Mouse (Mus musculus): ENCODE results near the gene Ogg1.

Gene Ogg1

DNA sequence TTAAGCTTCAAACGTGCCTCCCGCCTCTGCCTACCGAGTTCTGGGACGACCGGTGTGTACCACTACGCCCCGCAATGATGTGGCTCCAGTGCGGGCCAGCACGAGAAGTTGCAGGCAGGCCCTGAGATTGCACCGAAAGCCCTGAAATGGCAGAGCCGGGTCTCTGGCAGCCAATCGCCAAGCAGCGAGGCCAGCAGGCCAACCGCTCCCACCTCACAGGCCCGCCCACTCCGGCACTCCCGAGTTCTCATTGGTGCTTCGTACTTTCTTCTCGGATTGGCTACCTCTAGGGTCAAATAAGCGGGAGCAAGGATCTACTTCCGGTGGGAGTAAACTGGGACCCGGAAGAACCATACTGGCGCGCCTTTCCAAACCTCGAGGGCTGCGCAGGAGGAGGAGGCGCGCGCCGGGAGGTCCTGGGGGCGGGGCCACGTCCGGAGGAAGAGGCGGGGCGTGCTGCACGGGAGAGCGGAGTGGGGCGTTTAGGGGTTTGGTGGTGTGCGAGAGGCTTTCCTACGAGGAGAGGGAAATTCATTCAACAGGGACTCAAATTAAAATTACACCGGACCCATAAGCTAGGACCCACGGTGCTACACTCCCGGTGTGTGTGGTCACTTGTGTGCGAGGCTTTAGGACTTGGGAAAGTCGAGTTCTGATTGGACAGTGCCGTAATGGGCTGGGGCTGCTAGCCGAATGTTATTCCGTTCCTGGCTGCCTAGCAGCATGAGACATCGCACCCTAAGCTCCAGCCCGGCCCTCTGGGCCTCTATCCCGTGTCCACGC, at the start of gene Ogg1:
Ogg1 (plus strand) TSS at position 440 of the 783 bp plus-strand sequence.
- peak; percentile 95 to 98 for DNase-seq (ENCODE audit: low read depth in 1 of 2, low spot score in 2 of 2)

DNA sequence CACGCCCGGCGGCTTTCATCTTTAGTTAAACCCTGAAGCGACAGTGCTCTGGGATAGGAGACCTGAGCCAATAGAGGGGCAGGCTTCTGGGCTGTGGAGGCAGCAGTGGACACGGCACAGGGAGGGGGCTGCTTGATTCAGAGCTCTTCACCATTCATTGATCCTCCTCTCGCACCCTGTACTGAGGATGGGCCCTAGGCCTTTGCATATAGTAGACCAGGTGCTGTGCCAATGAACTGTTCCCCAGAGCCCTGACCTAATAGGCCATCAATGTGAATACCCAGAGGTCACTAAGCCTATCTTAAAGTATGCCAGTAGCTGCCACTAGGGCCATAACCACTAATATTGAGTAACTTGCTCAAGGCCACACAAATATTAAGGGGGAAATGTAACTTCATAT, 45.1 kb upstream of the Ogg1 start:
- no peak for DNase-seq (ENCODE audit: low read depth in 1 of 2, low spot score in 2 of 2)

GRCm38 (mm10) chr6:113282101-113282802, 44.5 kb upstream of the Ogg1 start, which contains the start of gene Cpne9:
Gene Cpne9, plus strand, starts transcription at chr6:113282307.
- DNase-seq (ENCODE audit: low read depth in 1 of 2, low spot score in 2 of 2) = no peak

DNA sequence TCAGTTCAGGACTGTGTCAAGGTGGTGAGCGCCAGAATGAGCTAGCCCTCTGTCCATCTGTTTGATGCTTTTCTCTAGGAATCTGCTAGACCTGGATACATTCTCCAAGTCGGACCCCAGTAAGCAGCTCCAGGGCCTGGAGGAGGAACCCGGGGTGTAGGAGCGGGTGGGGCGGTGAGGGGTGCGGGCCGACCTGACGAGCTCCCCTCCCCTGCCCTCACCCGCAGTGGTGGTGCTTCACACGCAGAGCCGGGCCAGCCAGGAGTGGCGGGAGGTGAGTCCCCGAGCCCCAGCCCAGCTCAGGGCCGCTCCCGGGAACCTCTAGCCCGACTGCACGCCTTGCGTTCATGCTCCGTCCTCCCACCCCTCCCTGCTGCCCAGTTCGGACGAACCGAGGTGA, 43.8 kb upstream of the Ogg1 start:
- DNase-seq (ENCODE audit: low read depth in 1 of 2, low spot score in 2 of 2) = no peak

DNA sequence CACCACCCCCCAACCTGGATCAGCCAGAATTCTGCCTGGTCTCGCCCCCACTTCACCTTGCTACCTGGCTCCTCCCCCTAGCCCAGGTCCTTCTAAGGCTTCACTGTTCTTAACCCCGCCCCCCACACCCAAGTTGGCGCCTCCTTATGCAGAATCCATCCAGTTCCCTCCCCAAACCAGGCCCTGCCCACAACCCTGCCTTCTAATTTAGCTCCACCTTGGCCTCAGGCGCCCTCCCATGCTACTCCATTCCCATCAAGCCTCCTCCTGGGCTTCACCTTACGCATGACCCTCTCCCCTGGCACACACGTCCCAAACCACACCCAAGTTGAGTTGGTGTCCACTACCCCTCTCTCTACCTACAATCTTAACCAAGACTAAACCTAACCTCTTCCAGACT, 43.3 kb upstream of the Ogg1 start:
- DNase-seq (ENCODE audit: low read depth in 1 of 2, low spot score in 2 of 2) = no peak

DNA sequence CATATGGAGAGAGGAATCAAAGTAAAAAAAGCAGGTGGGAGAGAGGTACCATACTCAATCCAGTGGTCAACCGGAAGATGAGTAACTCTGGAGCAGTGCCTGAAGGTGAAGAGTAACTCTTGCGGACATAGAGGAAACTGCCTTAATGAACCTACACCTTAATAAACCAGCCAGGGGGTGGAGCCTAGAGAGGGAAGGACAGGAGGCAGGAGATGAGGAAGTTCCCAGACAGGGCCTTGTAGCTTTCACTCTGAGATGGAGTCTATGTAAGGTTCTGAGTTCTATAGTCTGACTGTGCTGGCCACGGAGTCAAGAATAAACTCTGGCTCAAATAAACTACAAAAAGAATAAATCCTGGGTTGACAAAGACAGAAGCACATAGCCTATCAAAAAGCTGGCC, 41.8 kb upstream of the Ogg1 start:
- DNase-seq (ENCODE audit: low read depth in 1 of 2, low spot score in 2 of 2) = peak in 1 of 2 experiments; percentile 21

GRCm38 (mm10) chr6:113286316-113286715, 40.5 kb upstream of the Ogg1 start:
- DNase-seq (ENCODE audit: low read depth in 1 of 2, low spot score in 2 of 2) = no peak

DNA sequence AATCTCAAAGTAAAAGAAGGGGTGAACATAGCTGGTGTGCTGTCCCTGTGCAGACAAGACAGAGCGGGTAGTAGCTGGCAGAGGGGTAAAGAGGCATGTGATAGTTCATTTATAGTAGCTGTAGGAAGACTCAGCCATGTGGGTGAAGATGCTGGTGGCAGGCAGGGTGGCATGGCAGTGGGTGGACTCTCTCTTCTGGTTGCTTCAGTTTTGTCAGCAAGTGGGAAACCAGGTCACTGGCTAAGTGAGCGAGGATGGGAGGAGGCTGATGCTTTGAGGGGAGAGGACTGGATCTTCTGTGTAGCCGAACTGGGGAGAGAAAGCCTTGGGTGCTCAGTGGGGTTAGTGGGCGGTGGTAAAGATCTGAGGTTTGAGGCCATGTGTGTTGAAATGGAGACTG, 39.5 kb upstream of the Ogg1 start:
- no peak for DNase-seq (ENCODE audit: low read depth in 1 of 2, low spot score in 2 of 2)

- no peak for DNase-seq (ENCODE audit: low read depth in 1 of 2, low spot score in 2 of 2)
Measured at GRCm38 (mm10) chr6:113289346-113289745, 37.4 kb upstream of the Ogg1 start.

DNA sequence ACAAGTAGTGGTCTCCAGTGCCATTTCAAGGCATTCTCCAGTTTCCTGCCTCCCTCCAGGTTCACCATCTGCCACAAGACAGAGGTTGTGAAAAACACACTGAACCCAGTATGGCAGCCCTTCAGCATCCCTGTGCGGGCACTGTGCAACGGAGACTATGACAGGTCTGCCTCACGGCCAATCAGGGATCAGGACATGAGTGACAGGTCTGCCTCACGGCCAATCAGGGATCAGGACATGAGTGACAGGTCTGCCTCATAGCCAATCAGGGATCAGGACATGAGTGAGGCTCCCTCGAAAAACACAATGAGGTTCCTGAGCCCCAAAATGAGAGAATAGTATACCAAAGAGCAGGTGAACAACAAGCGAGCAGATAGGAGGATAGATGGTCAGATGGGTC, 36.4 kb upstream of the Ogg1 start:
- DNase-seq (ENCODE audit: low read depth in 1 of 2, low spot score in 2 of 2) = no peak

GRCm38 (mm10) chr6:113292938-113293337, 33.8 kb upstream of the Ogg1 start:
- DNase-seq (ENCODE audit: low read depth in 1 of 2, low spot score in 2 of 2) = no peak

DNA sequence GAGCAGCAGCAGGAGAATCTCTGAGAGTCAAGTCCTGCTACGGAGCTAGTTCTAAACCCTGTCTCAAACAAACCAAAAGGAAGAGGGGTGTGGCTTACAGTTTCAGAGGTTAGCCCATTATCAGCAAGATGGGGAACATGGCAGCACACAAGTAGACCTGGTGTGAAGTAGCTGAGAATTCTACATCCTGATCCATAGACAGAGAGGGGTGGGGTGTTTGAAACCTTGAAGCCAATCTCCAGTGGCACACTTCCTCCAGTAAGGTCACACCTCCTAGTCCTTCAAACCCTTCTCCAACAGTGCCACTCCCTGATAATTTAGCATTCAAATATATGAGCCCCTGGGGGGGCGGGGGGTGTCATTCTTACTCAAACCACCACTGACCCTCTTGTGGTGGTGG, 30.7 kb upstream of the Ogg1 start:
- DNase-seq (ENCODE audit: low read depth in 1 of 2, low spot score in 2 of 2) = no peak

DNA sequence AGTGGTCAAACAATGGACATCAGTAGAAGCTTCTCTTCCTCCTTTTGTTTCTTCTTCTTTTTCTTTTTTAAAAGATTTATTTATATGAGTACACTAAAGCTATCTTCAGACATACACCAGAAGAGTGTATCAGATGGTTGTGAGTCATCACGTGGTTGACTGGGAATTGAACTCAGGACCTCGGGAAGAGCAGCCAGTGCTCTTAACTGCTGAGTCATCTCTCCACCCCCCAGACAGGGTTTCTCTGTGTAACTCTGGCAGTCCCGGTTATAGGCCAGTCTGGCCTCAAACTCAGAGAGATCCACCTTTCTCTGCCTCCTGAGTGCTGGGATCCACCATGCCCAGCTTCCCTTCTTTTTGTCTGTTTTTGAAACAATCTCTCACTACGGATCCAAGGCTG, 30.1 kb upstream of the Ogg1 start:
- no peak for DNase-seq (ENCODE audit: low read depth in 1 of 2, low spot score in 2 of 2)

GRCm38 (mm10) chr6:113301350-113301749, 25.4 kb upstream of the Ogg1 start:
- no peak for DNase-seq (ENCODE audit: low read depth in 1 of 2, low spot score in 2 of 2)

GRCm38 (mm10) chr6:113302258-113302657, 24.5 kb upstream of the Ogg1 start:
- DNase-seq (ENCODE audit: low read depth in 1 of 2, low spot score in 2 of 2) = no peak

- peak; percentile 100 for DNase-seq (ENCODE audit: low read depth in 1 of 2, low spot score in 2 of 2)
Measured at GRCm38 (mm10) chr6:113306322-113306985, 20.3 kb upstream of the Ogg1 start.

- no peak for DNase-seq (ENCODE audit: low read depth in 1 of 2, low spot score in 2 of 2)
Measured at GRCm38 (mm10) chr6:113306986-113307349, 19.8 kb upstream of the Ogg1 start, which contains the start of gene Brpf1. Gene Brpf1, plus strand, starts transcription at chr6:113307137.

DNA sequence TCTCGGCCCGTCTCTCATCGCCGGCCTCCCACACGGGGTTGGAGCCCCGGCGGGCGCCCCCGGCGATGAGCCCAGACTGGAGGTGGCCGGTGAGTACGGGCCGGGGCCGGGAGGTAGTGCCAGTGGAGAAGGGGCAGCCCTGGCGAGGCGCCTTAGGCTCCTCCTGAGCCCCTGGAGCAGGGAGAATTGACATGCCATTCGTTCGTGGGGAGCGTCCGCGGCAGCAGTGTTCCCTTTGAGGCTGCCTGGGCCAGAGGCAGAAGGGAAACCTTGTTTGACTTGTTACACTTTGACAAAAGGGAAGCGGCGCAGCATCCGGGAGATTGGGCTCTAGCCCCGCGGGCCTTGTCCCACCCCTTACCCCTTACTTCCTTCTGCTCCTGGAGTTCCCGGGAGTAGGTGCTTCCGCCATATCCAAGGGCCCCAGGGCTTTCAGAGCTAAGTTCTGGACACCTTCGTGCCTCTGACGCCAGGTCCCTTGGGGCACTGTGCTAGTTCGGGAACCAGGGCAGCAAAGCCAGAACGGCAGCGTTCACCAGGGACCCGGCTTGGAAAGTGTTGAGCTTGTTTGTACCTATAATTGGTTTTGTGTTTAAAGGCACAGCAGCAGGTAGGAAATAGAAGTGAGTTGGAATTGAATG, 19.2 kb upstream of the Ogg1 start:
- peak; percentile 59 to 76 for DNase-seq (ENCODE audit: low read depth in 1 of 2, low spot score in 2 of 2)

GRCm38 (mm10) chr6:113308141-113308540, 18.6 kb upstream of the Ogg1 start:
- DNase-seq (ENCODE audit: low read depth in 1 of 2, low spot score in 2 of 2) = peak; percentile 37

DNA sequence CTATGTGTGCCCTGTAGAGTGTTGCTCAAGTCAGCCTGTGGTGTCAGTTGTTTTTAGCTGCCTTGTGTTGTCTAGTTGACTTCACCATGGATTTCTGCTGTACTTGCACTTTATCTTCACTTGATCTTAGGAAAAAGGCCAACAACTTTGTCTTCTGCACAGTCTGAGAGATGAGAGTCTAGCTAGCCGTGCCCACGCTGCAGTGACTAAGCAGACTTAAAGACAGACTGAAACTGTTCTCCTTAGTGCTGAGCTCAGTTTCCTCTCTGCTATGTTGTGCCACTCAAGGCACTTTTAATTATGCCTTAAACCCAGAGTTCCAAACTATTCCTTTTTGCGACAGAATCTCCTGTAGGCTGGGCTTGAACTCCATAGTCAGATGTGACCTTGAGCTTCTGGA, 10.8 kb upstream of the Ogg1 start:
- DNase-seq (ENCODE audit: low read depth in 1 of 2, low spot score in 2 of 2) = no peak

DNA sequence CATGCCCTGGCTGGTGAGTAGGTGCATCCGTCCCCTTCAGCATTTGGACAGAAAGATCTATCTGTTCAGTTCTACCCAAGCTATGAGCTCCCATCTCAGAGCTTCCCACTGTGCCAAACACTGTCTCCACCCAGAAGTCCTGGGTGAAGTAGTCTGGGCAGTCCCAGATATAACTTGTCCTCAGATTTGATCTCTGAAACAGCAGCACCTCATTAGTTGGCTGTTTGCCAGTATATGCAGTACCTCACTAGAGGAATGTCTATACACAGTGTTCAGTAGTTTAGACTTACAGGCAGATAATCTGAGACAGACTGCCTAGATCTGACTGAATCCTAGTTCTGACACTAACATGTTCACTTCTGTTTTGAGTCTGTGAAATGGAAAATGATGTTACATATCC, 2.6 kb downstream of the Ogg1 start:
- no peak for DNase-seq (ENCODE audit: low read depth in 1 of 2, low spot score in 2 of 2)

DNA sequence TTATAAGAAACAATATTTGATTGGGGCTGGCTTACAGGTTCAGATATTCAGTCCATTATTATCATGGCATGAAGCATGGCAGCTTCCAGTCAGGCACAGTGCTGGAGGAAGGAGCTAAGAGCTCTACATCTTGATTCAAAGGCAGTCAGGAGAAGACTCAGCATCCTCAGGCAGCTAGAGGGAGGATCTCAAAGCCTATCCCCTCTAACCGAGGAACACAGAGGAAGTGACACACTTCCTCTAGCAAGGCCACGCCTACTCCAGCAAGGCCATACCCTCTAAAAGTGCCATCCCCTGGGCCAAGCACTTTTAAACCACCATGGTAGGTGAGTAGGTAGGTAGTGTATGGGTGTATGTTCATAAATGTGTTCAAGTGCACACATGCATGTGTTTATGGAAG, 3.8 kb downstream of the Ogg1 start:
- DNase-seq (ENCODE audit: low read depth in 1 of 2, low spot score in 2 of 2) = peak in 1 of 2 experiments; percentile 22
